Mouse (Mus musculus): ENCODE measurements around the gene Tnfaip8l2. TPM values are rescaled to one million over a fixed set of nuclear protein-coding genes. Genes with fewer than 3 reads are reported as not detected.
"Not testable (repeated sequence)": the region's sequence is repeated elsewhere in the genome, so short reads cannot be mapped to it uniquely, and the experiment has no call there.

Tnfaip8l2 gene
- polyA plus RNA-seq, 1 experiment from 2014 or later: 2.5 TPM

- Histone ChIP-seq H3K9ac (peak overlapping the region; percentile 36; the same call in 1 of the 2 replicates), H3K9me3 (replicated peaks) (no peaks in the 10 kb centered on the region), H3K4me2 (peak overlapping the region; percentile 71), H3K27ac (0 out of 2 replicates have a peak overlapping the region, but pooled peaks have one; percentile 37), H3K36me3 (peaks cover 16% of the 10 kb centered on the region; the same call in 1 of the 2 replicates), H3K4me3 (peak overlapping the region; percentile 46), H3K4me1 (replicated peaks) (peaks cover 21% of the 10 kb centered on the region), H3K27me3 (no peaks in the 10 kb centered on the region)
- no peak for ATAC-seq (replicated peaks; ENCODE audit: insufficient number of reproducible peaks, insufficient read depth, low FRiP score, low read depth)
- 69% methylated on average over 7 of the region's 7 CpGs for WGBS
Measured at GRCm38 (mm10) chr3:95135433-95136052, 6.6 kb downstream of the Tnfaip8l2 start.

DNA sequence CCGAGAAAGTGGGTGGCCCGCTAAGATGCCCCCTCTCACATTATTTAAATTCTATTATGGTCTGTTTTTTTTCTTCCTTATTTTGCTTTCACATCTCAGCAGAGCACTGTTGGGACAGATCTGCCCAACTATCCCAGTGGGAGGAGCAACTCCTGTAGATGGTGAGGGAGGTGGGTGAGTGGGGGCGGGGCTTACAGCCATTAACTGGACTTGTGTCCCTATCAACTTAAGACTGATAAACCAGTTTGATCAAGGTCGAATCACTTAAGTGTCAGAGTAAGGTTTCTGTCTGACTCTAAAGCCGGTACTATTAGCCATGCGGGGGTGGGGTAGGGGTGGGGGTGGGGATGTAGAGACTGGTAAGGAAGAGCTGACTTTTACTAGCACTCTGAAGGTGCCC lies 7.1 kb downstream of the Tnfaip8l2 start:
- ATAC-seq (replicated peaks; ENCODE audit: insufficient number of reproducible peaks, insufficient read depth, low FRiP score, low read depth): no peak
- Histone ChIP-seq H3K4me2 (peak overlapping the region; percentile 71), H3K27me3 (no peaks in the 10 kb centered on the region), H3K4me1 (replicated peaks) (peaks cover 21% of the 10 kb centered on the region), H3K9me3 (replicated peaks) (no peaks in the 10 kb centered on the region), H3K9ac (peak overlapping the region; percentile 36), H3K27ac (0 out of 2 replicates have a peak overlapping the region, but pooled peaks have one; percentile 37), H3K4me3 (peak overlapping the region; percentile 46), H3K36me3 (peaks cover 13% of the 10 kb centered on the region; the same call in 1 of the 2 replicates)
- WGBS: 9% methylated on average over 6 of the region's 6 CpGs

DNA sequence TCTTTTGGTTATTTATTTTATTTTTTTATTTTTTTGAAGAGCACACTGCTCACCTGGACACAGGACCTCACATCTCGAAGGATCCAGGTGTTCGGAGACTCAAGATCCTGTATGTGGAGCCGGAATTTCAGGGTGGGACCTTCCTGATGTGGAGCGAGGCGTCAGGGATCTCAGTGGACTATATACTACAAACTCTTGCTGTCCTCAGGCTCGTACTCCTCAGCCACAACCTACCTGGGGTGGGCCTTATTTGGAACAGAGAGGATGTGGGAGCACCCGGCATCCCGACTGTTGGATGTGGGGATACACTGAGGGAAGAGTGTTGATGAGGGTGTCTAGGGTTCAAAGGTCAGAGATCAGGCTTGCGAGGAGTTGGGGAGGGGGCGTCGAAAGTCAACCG lies 8.0 kb downstream of the Tnfaip8l2 start:
- WGBS: no CpG with 5 or more reads among the region's 12 CpGs
- H3K27me3 ChIP-seq; H3K9me3 ChIP-seq (replicated peaks); H3K27ac ChIP-seq; H3K4me2 ChIP-seq; H3K9ac ChIP-seq: not testable (repeated sequence)
- H3K4me1 ChIP-seq (replicated peaks): peaks cover 21% of the 10 kb centered on the region
- peak; percentile 39 for ATAC-seq (replicated peaks; ENCODE audit: insufficient number of reproducible peaks, insufficient read depth, low FRiP score, low read depth)
- H3K36me3 ChIP-seq: peaks cover 14% of the 10 kb centered on the region; the same call in 1 of the 2 replicates
- H3K4me3 ChIP-seq: peak overlapping the region; percentile 74

- H3K27me3 ChIP-seq: no peaks in the 10 kb centered on the region
- H3K36me3 ChIP-seq: peaks cover 18% of the 10 kb centered on the region
- H3K27ac ChIP-seq: peak within 1 kb of the TSS; percentile 80
- WGBS: under 1% methylated on average over 20 of the region's 20 CpGs
- peak; percentile 89 for ATAC-seq (replicated peaks; ENCODE audit: insufficient number of reproducible peaks, insufficient read depth, low FRiP score, low read depth)
- no peaks in the 10 kb centered on the region for H3K9me3 ChIP-seq (replicated peaks)
- peak within 1 kb of the TSS; percentile 74 for H3K4me3 ChIP-seq
- peak within 1 kb of the TSS; percentile 81 for H3K9ac ChIP-seq
- H3K4me1 ChIP-seq (replicated peaks): peaks cover 21% of the 10 kb centered on the region
- H3K4me2 ChIP-seq: peak within 1 kb of the TSS; percentile 92
Measured at GRCm38 (mm10) chr3:95133680-95134101, 8.5 kb downstream of the Tnfaip8l2 start, which contains the start of the genes Scnm1 and Lysmd1. Gene Scnm1, minus strand, starts transcription at chr3:95134011. Gene Lysmd1, plus strand, starts transcription at chr3:95134088.

DNA sequence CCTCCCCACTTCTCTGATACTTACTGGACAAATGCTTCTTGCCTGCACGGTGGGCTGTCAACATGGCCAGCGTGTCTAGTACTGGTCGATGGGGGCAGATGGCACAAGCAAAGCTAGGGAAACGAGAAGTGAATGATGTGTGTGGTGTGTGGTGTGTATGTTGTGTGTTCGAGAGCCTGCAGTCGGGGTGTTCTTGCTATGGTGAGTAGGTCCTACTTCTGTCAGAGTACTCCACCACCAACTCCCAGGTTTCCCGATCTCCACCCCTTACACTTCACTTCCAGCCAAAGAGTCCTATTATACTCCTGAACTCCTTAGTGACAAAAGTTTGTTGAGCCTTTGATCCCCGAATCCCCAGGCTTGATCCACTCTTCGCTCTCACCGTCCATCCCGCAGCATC lies 9.0 kb downstream of the Tnfaip8l2 start:
- Histone ChIP-seq H3K4me2 (peak overlapping the region; percentile 92), H3K27me3 (no peaks in the 10 kb centered on the region), H3K4me3 (peak overlapping the region; percentile 74), H3K4me1 (replicated peaks) (peaks cover 21% of the 10 kb centered on the region), H3K27ac (peak overlapping the region; percentile 80), H3K9ac (peak overlapping the region; percentile 81), H3K9me3 (replicated peaks) (no peaks in the 10 kb centered on the region), H3K36me3 (peaks cover 18% of the 10 kb centered on the region)
- ATAC-seq (replicated peaks; ENCODE audit: insufficient number of reproducible peaks, insufficient read depth, low FRiP score, low read depth): peak; percentile 10; the same call in 1 of the 2 replicates
- 49% methylated on average over 11 of the region's 11 CpGs for WGBS

GRCm38 (mm10) chr3:95132389-95132788 lies 9.8 kb downstream of the Tnfaip8l2 start:
- not testable (repeated sequence) for ATAC-seq (replicated peaks; ENCODE audit: insufficient number of reproducible peaks, insufficient read depth, low FRiP score, low read depth); H3K4me2 ChIP-seq; H3K9ac ChIP-seq; H3K27ac ChIP-seq; H3K27me3 ChIP-seq; H3K4me3 ChIP-seq; H3K9me3 ChIP-seq (replicated peaks)
- H3K4me1 ChIP-seq (replicated peaks): peaks cover 21% of the 10 kb centered on the region
- H3K36me3 ChIP-seq: peaks cover 18% of the 10 kb centered on the region
- 86% methylated on average over 2 of the region's 2 CpGs for WGBS

GRCm38 (mm10) chr3:95130081-95130480 lies 12.1 kb downstream of the Tnfaip8l2 start:
- WGBS: 85% methylated on average over 5 of the region's 5 CpGs
- Histone ChIP-seq H3K27ac (no peak overlapping the region), H3K9ac (no peak overlapping the region), H3K9me3 (replicated peaks) (no peaks in the 10 kb centered on the region), H3K27me3 (no peaks in the 10 kb centered on the region), H3K4me1 (replicated peaks) (peaks cover 17% of the 10 kb centered on the region), H3K36me3 (peaks cover 18% of the 10 kb centered on the region), H3K4me3 (no peak overlapping the region), H3K4me2 (no peak overlapping the region)
- ATAC-seq (replicated peaks; ENCODE audit: insufficient number of reproducible peaks, insufficient read depth, low FRiP score, low read depth): no peak

- ATAC-seq (replicated peaks; ENCODE audit: insufficient number of reproducible peaks, insufficient read depth, low FRiP score, low read depth): no peak
- Histone ChIP-seq H3K4me1 (replicated peaks) (peaks cover 22% of the 10 kb centered on the region), H3K4me2 (no peak overlapping the region), H3K4me3 (no peak overlapping the region), H3K27me3 (no peaks in the 10 kb centered on the region), H3K9me3 (replicated peaks) (no peaks in the 10 kb centered on the region), H3K27ac (no peak overlapping the region), H3K9ac (no peak overlapping the region), H3K36me3 (peaks cover 18% of the 10 kb centered on the region)
- WGBS: 45% methylated on average over 6 of the region's 6 CpGs
Measured at GRCm38 (mm10) chr3:95129226-95129651, 12.9 kb downstream of the Tnfaip8l2 start.

GRCm38 (mm10) chr3:95124972-95125371 lies 17.2 kb downstream of the Tnfaip8l2 start:
- Histone ChIP-seq H3K4me2 (peak overlapping the region; percentile 10; the same call in 1 of the 2 replicates), H3K36me3 (peaks cover 30% of the 10 kb centered on the region), H3K4me1 (replicated peaks) (peaks cover 21% of the 10 kb centered on the region), H3K4me3 (no peak overlapping the region), H3K9ac (no peak overlapping the region), H3K27ac (peak overlapping the region; percentile 66), H3K9me3 (replicated peaks) (no peaks in the 10 kb centered on the region), H3K27me3 (no peaks in the 10 kb centered on the region)
- ATAC-seq (replicated peaks; ENCODE audit: insufficient number of reproducible peaks, insufficient read depth, low FRiP score, low read depth): peak; percentile 56
- WGBS: 4% methylated on average over 5 of the region's 5 CpGs

DNA sequence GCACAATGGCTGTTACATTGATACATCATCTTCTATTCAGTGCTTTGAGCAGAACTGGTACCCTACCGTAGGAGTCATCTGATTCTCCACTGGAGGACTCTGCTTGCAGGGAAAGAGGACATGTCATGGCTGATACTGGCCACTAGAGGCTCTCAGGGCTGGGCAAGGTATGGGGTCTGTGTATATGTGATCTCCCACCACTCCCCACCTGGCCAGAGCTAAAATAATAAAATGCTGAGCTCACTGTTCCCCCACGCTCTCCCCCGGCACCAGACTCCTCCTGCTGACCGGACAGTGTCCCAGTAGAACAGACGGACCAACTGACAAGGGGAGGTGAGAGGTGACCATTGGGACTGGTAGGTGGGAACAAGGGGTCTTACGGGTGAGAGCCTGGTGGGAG lies 17.9 kb downstream of the Tnfaip8l2 start, which contains the start of gene Tmod4:
Gene Tmod4, plus strand, starts transcription at position 231 of the 400 bp plus-strand sequence.
- no peaks in the 10 kb centered on the region for H3K27me3 ChIP-seq
- H3K9ac ChIP-seq: no peak within 1 kb of the TSS

GRCm38 (mm10) chr3:95121580-95121979 lies 20.6 kb downstream of the Tnfaip8l2 start:
- Histone ChIP-seq H3K4me3 (no peak overlapping the region), H3K36me3 (peaks cover 49% of the 10 kb centered on the region), H3K4me1 (replicated peaks) (peaks cover 21% of the 10 kb centered on the region), H3K9me3 (replicated peaks) (no peaks in the 10 kb centered on the region), H3K27ac (peak overlapping the region; percentile 75), H3K27me3 (no peaks in the 10 kb centered on the region), H3K4me2 (no peak overlapping the region), H3K9ac (no peak overlapping the region)
- peak; percentile 30; the same call in 1 of the 2 replicates for ATAC-seq (replicated peaks; ENCODE audit: insufficient number of reproducible peaks, insufficient read depth, low FRiP score, low read depth)
- 58% methylated on average over 6 of the region's 6 CpGs for WGBS

More for the DNA sequence above, 17.9 kb downstream of the Tnfaip8l2 start, which contains the start of gene Tmod4:
- 57% methylated on average over 6 of the region's 6 CpGs for WGBS
- Histone ChIP-seq H3K4me1 (replicated peaks) (peaks cover 21% of the 10 kb centered on the region), H3K36me3 (peaks cover 37% of the 10 kb centered on the region), H3K4me2 (peak within 1 kb of the TSS; percentile 10; the same call in 1 of the 2 replicates), H3K27ac (peak within 1 kb of the TSS; percentile 66), H3K4me3 (no peak within 1 kb of the TSS), H3K9me3 (replicated peaks) (no peaks in the 10 kb centered on the region)
- ATAC-seq (replicated peaks; ENCODE audit: insufficient number of reproducible peaks, insufficient read depth, low FRiP score, low read depth): no peak

Measured in heart, embryonic 15.5 days (tissue).